Mouse (Mus musculus): ENCODE data around the gene Lct. TPM values are rescaled to one million over a fixed set of nuclear protein-coding genes. Genes with fewer than 3 reads are reported as not detected.

Gene Lct
- polyA plus RNA-seq, 1 experiment from 2014 or later, result 0.11 TPM

Other genes with a start within 250 kb of the Lct start
- 8.4 and 11.7 TPM in 2 replicates for gene Zranb3, start 225.3 kb downstream of the Lct start, polyA plus RNA-seq (2016; fragmentation: Nextera tagmentation; extraction: Ambion mirVana)
- 53.1 and 62.3 TPM in 2 replicates for gene R3hdm1, start 225.0 kb downstream of the Lct start, polyA plus RNA-seq (2016; fragmentation: Nextera tagmentation; extraction: Ambion mirVana)
- 57.1 and 63.3 TPM in 2 replicates for gene Ubxn4, start 84.4 kb downstream of the Lct start, polyA plus RNA-seq (2016; fragmentation: Nextera tagmentation; extraction: Ambion mirVana)
- 233 and 248 TPM in 2 replicates for gene Mcm6, start 31.3 kb upstream of the Lct start, polyA plus RNA-seq (2016; fragmentation: Nextera tagmentation; extraction: Ambion mirVana)
- gene Dars, start 89.0 kb upstream of the Lct start, polyA plus RNA-seq (2016; fragmentation: Nextera tagmentation; extraction: Ambion mirVana), result 137 and 155 TPM in 2 replicates